Mouse (Mus musculus) hindbrain, embryonic 12.5 days (tissue): Measurements from ENCODE around the gene Chaf1b. TPM values are rescaled to one million over a fixed set of nuclear protein-coding genes. Genes with fewer than 3 reads are reported as not detected.

Source experiments
- ATAC-seq: fragments of 200-750 bp; cut with Nextera tagmentation; 2 replicates; pipeline ENCODE4 v1.8.0; 2017; ENCODE audit warnings: moderate TSS enrichment; ENCODE audit not compliant: low FRiP score
- H3K27ac ChIP-seq: fragments of 300-500 bp; sonication (generic); 2 replicates; pipeline ENCODE4 v1.5.1; 2016; ENCODE audit warnings: mild to moderate bottlenecking
- H3K27me3 ChIP-seq: fragments of 300-500 bp; sonication (generic); 2 replicates; pipeline ENCODE4 v1.6.1; 2016; ENCODE audit warnings: mild to moderate bottlenecking
- H3K36me3 ChIP-seq: fragments of 300-500 bp; sonication (generic); 2 replicates; pipeline ENCODE4 v1.6.1; 2016; ENCODE audit warnings: mild to moderate bottlenecking
- H3K4me1 ChIP-seq: fragments of 300-500 bp; sonication (generic); 2 replicates; pipeline ENCODE4 v1.6.1; 2016
- H3K4me2 ChIP-seq: fragments of 300-500 bp; sonication (generic); replicated peaks from 2 replicates; pipeline ENCODE4 v1.6.1; 2016; ENCODE audit warnings: mild to moderate bottlenecking
- H3K4me3 ChIP-seq: fragments of 300-500 bp; sonication (generic); 2 replicates; pipeline ENCODE4 v1.5.1; 2016; ENCODE audit warnings: mild to moderate bottlenecking
- H3K9ac ChIP-seq: fragments of 300-500 bp; sonication (generic); 2 replicates; pipeline ENCODE4 v1.6.1; 2016; ENCODE audit warnings: mild to moderate bottlenecking, moderate library complexity
- H3K9me3 ChIP-seq: fragments of 300-500 bp; sonication (generic); replicated peaks from 2 replicates; pipeline ENCODE4 v1.6.1; 2016; ENCODE audit warnings: mild to moderate bottlenecking
- WGBS: fragments of 180-500 bp; shearing (Covaris S2); methylation state at CpG from one replicate; pipeline ENCODE4 v1.1.7; 2016; 5-methylcytosine and 5-hydroxymethylcytosine counted together
- polyA plus RNA-seq: library from polyadenylated mRNA; unstranded; fragments of >200 nt; fragmentation: Nextera tagmentation; extraction: Ambion mirVana; gene quantifications from 2 replicates; pipeline ENCODE4 v1.2.1, GENCODE M21; 2016

The Chaf1b gene
- polyA plus RNA-seq, 1 experiment from 2014 or later: 55.1 TPM

DNA sequence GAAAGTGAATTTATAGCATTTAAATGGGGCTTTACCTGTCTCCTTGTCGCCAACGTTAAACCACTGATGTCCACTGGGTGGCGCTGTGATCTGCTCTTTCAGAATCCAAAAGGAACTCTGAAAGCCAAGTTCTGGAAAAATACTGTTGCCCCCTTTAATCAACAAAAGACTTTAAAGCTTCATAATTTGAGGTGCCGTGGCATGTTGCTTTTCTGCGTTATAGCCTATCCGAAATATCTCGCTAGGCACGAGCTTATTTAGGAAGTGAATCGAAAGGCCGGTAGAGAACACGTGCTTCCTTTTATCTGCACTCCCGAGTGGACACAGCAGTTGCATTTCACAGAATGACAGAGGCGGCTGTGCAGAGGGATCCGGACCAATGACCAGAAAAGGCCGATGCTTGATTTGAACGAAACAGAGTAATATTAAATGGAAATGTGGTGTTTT, 54.7 kb downstream of the Chaf1b start:
- H3K9me3 ChIP-seq: no peaks in the 10 kb centered on the region
- no peak for ATAC-seq
- no peaks in the 10 kb centered on the region for H3K36me3 ChIP-seq
- 10% methylated on average over 16 of the region's 16 CpGs for WGBS
- H3K9ac ChIP-seq: no peak overlapping the region
- no peak overlapping the region for H3K27ac ChIP-seq
- H3K4me3 ChIP-seq: peak overlapping the region; percentile 16; the same call in 1 of the 2 replicates
- H3K4me2 ChIP-seq: peak overlapping the region; percentile 41
- peaks cover 43% of the 10 kb centered on the region for H3K27me3 ChIP-seq
- peaks cover 2% of the 10 kb centered on the region; the same call in 1 of the 2 replicates for H3K4me1 ChIP-seq

- Histone ChIP-seq H3K4me3 (no peak overlapping the region), H3K4me2 (no peak overlapping the region), H3K4me1 (peaks cover 2% of the 10 kb centered on the region; the same call in 1 of the 2 replicates), H3K27ac (no peak overlapping the region), H3K36me3 (no peaks in the 10 kb centered on the region), H3K9me3 (no peaks in the 10 kb centered on the region), H3K27me3 (peaks cover 35% of the 10 kb centered on the region), H3K9ac (no peak overlapping the region)
- no peak for ATAC-seq
- 77% methylated on average over 4 of the region's 4 CpGs for WGBS
Observed at GRCm38 (mm10) chr16:93939961-93940360, 56.3 kb downstream of the Chaf1b start.

DNA sequence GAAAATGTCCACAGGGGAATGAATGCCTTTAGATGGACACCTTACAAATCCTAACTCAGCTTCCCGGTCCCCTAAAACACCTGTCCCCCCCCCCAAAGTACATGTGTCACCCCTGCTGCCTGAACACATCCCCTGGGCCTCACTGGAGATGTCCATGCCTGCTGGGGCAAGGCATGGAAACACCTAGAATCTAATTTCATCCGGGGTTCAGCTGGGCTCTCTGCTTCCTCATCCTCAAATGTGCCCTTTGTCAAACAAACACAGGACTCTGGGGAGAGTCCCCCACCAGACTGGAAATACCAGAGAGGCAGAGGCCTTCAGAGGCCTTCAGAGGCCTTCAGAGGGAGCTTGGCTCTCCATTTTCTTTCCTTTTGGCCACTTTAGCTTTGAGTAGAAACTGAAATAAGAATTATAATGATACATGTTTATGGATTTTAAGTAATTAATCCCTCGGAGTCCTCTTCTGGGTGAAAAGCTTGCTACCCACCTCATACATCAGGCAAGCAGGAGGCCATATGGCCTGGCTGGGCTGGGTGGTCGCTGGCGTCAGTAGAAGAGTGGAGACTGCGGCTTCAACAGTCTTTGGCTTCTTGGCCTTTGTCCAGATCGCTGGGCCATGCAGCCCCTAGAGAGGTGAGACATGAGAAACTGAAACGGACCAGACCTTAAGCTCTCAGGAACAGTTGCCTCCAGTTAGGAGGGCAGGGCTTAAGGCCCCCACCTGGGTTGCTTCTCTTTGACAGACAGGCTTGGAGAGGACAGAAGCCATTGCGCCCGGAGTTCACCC, 58.3 kb downstream of the Chaf1b start:
- H3K4me2 ChIP-seq: no peak overlapping the region
- no peaks in the 10 kb centered on the region for H3K9me3 ChIP-seq
- H3K9ac ChIP-seq: no peak overlapping the region
- H3K27me3 ChIP-seq: peaks cover 16% of the 10 kb centered on the region
- no peak for ATAC-seq
- WGBS: 69% methylated on average over 10 of the region's 10 CpGs
- H3K4me1 ChIP-seq: no peaks in the 10 kb centered on the region
- no peak overlapping the region for H3K27ac ChIP-seq
- H3K36me3 ChIP-seq: no peaks in the 10 kb centered on the region
- no peak overlapping the region for H3K4me3 ChIP-seq

DNA sequence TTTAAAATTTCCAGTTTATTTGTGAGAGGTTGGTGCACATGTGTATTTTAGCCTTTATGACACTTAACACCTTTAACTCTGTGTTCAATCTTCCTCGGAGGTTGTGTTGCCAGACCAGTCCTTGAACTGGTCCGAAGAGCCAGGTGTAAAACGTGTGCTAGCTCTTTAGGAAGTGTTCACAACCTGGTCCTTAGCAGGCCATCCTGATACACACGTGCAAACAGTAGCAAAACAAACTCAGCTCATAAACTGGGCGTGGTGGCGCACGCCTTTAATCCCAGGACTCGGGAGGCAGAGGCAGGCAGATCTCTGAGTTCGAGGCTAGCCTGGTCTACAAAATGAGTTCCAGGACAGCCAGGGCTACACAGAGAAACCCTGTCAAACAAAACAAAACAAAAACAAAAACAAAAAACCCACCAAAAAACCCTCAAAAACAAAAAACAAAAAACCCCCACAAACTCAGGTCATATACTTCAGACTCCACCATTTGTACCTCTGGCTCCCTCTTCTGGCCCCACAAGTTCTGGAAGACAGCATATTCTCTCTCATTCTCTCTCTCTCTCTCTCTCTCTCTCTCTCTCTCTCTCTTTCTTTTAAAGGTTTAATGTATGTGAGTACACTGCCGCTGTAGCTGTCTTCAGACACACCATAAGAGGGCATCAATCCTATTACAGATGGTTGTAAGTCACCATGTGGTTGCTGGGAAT, 59.2 kb downstream of the Chaf1b start:
- WGBS: 88% methylated on average over 10 of the region's 10 CpGs

GRCm38 (mm10) chr16:93944301-93944700, 60.6 kb downstream of the Chaf1b start:
- WGBS: 82% methylated on average over 6 of the region's 6 CpGs
- no peak for ATAC-seq
- H3K27me3 ChIP-seq: peaks cover 7% of the 10 kb centered on the region; the same call in 1 of the 2 replicates
- H3K4me1 ChIP-seq: no peaks in the 10 kb centered on the region
- H3K4me3 ChIP-seq: no peak overlapping the region
- H3K36me3 ChIP-seq: no peaks in the 10 kb centered on the region
- no peaks in the 10 kb centered on the region for H3K9me3 ChIP-seq
- no peak overlapping the region for H3K9ac ChIP-seq
- H3K27ac ChIP-seq: no peak overlapping the region
- no peak overlapping the region for H3K4me2 ChIP-seq

More for the DNA sequence above, 59.2 kb downstream of the Chaf1b start:
- Histone ChIP-seq H3K9ac (no peak overlapping the region), H3K27ac (no peak overlapping the region), H3K4me2 (no peak overlapping the region), H3K36me3 (no peaks in the 10 kb centered on the region), H3K9me3 (no peaks in the 10 kb centered on the region), H3K4me1 (no peaks in the 10 kb centered on the region), H3K4me3 (no peak overlapping the region), H3K27me3 (peaks cover 7% of the 10 kb centered on the region; the same call in 1 of the 2 replicates)
- ATAC-seq: no peak

DNA sequence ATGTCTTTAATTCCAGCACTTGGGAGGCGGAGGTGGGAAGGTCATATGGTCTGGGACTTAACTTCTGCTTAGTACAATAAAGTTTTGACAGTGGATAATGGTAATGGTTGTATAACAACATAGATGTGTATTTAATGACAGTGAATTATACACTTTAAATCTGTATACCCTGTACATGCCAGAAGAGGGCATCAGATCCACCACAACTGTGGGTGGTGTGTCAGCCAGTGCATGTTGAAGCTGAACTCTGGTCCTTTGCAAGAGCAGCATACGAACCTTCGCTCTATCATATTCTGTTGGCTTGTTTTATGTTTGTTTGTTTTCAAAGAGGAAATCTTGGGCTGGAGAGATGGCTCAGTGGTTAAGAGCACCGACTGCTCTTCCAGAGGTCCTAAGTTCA, 63.7 kb downstream of the Chaf1b start:
- no peak overlapping the region for H3K4me3 ChIP-seq
- peaks cover 8% of the 10 kb centered on the region for H3K27me3 ChIP-seq
- no peak overlapping the region for H3K27ac ChIP-seq
- no peaks in the 10 kb centered on the region for H3K4me1 ChIP-seq
- no peak overlapping the region for H3K4me2 ChIP-seq
- H3K9me3 ChIP-seq: no peaks in the 10 kb centered on the region
- ATAC-seq: no peak
- H3K9ac ChIP-seq: no peak overlapping the region
- no peaks in the 10 kb centered on the region for H3K36me3 ChIP-seq
- WGBS: 88% methylated on average over 4 of the region's 4 CpGs

Other genes starting within 250 kb of the Chaf1b start
- 0.30 and 0.53 TPM in 2 replicates for gene Cbr3, start 200.7 kb upstream of the Chaf1b start, polyA plus RNA-seq
- gene Dop1b, start 172.0 kb upstream of the Chaf1b start, polyA plus RNA-seq: 22.4 and 25.2 TPM in 2 replicates
- 33.4 and 43.7 TPM in 2 replicates for gene Morc3, start 51.8 kb upstream of the Chaf1b start, polyA plus RNA-seq
- 0.16 and 0.17 TPM in 2 replicates for gene Cldn14, start 124.9 kb downstream of the Chaf1b start, polyA plus RNA-seq
- gene Sim2, start 201.0 kb downstream of the Chaf1b start, polyA plus RNA-seq: 1.6 and 1.8 TPM in 2 replicates